In the genomic region with DNA sequence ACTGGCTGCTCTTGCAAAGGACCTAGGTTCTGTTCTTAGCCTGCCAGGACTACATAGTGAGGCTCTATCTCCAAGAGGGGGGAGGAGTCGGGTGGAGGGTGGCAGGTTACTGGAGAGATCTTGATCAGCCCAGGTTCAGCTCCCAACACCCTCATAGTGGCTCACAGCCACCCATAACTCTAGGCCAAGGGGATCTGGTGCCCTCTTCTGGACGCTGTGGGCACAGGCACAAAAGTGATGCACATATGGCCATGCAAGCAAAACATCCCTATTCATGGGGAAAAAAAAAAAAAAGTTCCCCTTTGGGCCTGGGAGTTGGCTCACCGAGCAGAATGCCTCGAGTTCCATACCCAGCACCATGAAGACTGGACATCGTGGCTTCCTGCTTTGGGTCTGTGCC, we compare ENCODE assay signal across 9 mouse cellular contexts. TPM values are rescaled to one million over a fixed set of nuclear protein-coding genes. Genes with fewer than 3 reads are reported as not detected.
DNase-seq lines count a peak whose midpoint lies in the region; ATAC-seq and TF ChIP-seq lines count a peak whose summit lies in the region.
"Had no signal": no experiment of that assay in that cellular context is flagged by ENCODE, and none has a peak within 500 bp of the region (broad histone marks: within the 10 kb centered on the region; RNA-seq: fewer than 3 reads in every experiment).

No protein-coding gene starts in this region.

- peaks cover 22% of the 10 kb centered on the region for H3K36me3 ChIP-seq in intestine, postnatal 0 days (ENCODE audit: control insufficient read depth, insufficient read depth)
- peaks cover 13% of the 10 kb centered on the region for H3K36me3 ChIP-seq in intestine, embryonic 15.5 days
- H3K36me3 ChIP-seq in CH12.LX (replicated peaks in 1 of 2; ENCODE audit: control insufficient read depth in 1 of 2, insufficient read depth in 1 of 2, low read length in 1 of 2): peaks cover 20 to 28% of the 10 kb centered on the region in 2 experiments

- no peaks in the 10 kb centered on the region for H3K9me3 ChIP-seq in intestine, postnatal 0 days (ENCODE audit: control insufficient read depth)
- H3K9me3 ChIP-seq in intestine, embryonic 15.5 days: no peaks in the 10 kb centered on the region
- H3K9me3 ChIP-seq in CH12.LX (replicated peaks; ENCODE audit: low read length): peaks cover 3% of the 10 kb centered on the region
- H3K9me3 ChIP-seq: lung, embryonic 15.5 days had no signal

- TF ChIP-seq RAD21 in CH12.LX (IDR thresholded peaks at IDR 0.05; ENCODE audit: low read depth, low read length): peak; percentile 49

- H3K4me1 ChIP-seq in intestine, postnatal 0 days (replicated peaks; ENCODE audit: control insufficient read depth, insufficient read depth, low read length): 0 out of 2 replicates have a peak, but pooled peaks cover 5% of the 10 kb centered on the region
- H3K4me1 ChIP-seq in intestine, embryonic 15.5 days (replicated peaks): peaks cover 16% of the 10 kb centered on the region
- H3K4me1 ChIP-seq in CH12.LX (ENCODE audit: control insufficient read depth in 1 of 2, insufficient read depth in 2 of 2): peaks cover 3 to 18% of the 10 kb centered on the region in 2 experiments

- H3K79me2 ChIP-seq in CH12.LX (replicated peaks; ENCODE audit: control insufficient read depth, extremely low read depth, insufficient read depth, poor library complexity, severe bottlenecking): peaks cover 19% of the 10 kb centered on the region

- no peak overlapping the region for H3K27ac ChIP-seq in intestine, postnatal 0 days (ENCODE audit: low read depth, low read length)
- H3K27ac ChIP-seq in intestine, embryonic 15.5 days: no peak overlapping the region
- no peak overlapping the region for H3K27ac ChIP-seq in CH12.LX (ENCODE audit: insufficient read depth, low read depth)
- H3K27ac ChIP-seq: lung, embryonic 15.5 days had no signal

- no peak overlapping the region for H3K4me3 ChIP-seq in intestine, postnatal 0 days (ENCODE audit: low read depth, low read length)
- H3K4me3 ChIP-seq in intestine, embryonic 15.5 days (replicated peaks): no peak overlapping the region
- H3K4me3 ChIP-seq in CH12.LX (replicated peaks in 1 of 3; ENCODE audit: low read depth in 2 of 3, low read length in 2 of 3, poor library complexity in 1 of 3): no peak overlapping the region

- H3K27me3 ChIP-seq in intestine, postnatal 0 days (replicated peaks; ENCODE audit: control insufficient read depth, insufficient read depth, low read length): no peaks in the 10 kb centered on the region
- no peaks in the 10 kb centered on the region for H3K27me3 ChIP-seq in intestine, embryonic 15.5 days (replicated peaks)
- peaks cover 39% of the 10 kb centered on the region for H3K27me3 ChIP-seq in CH12.LX (replicated peaks)
- H3K27me3 ChIP-seq: lung, embryonic 15.5 days had no signal

- H3K4me2 ChIP-seq in intestine, postnatal 0 days (replicated peaks; ENCODE audit: low read depth): no peak overlapping the region
- no peak overlapping the region for H3K4me2 ChIP-seq in intestine, embryonic 15.5 days (replicated peaks)
- H3K4me2 ChIP-seq in CH12.LX (ENCODE audit: insufficient read depth, low read depth, poor library complexity, severe bottlenecking): no peak overlapping the region
- H3K4me2 ChIP-seq: lung, embryonic 15.5 days had no signal

- no peak for ATAC-seq in intestine, postnatal 0 days
- no peak for ATAC-seq in intestine, embryonic 15.5 days

- DNase-seq in CH12.LX (ENCODE audit: extremely low read depth): peak; percentile 57
- DNase-seq in adrenal gland, postnatal 14 days: peak; percentile 64
- DNase-seq in lung, postnatal 4 days: peak; percentile 50 to 65
- no peak for DNase-seq in right cerebral cortex, adult 2 months (ENCODE audit: low spot score in 2 of 2)
- DNase-seq in heart, adult 8-10 months (ENCODE audit: low spot score): no peak
- DNase-seq in Muller cell, postnatal 12 days (ENCODE audit: inconsistent ontology term): no peak

- H3K9ac ChIP-seq in intestine, postnatal 0 days (ENCODE audit: low read depth, low read length): no peak overlapping the region
- H3K9ac ChIP-seq in intestine, embryonic 15.5 days: no peak overlapping the region
- H3K9ac ChIP-seq in CH12.LX (ENCODE audit: insufficient read depth, low read depth): no peak overlapping the region
- H3K9ac ChIP-seq: lung, embryonic 15.5 days had no signal

- WGBS in intestine, postnatal 0 days: 49% methylated on average over 5 of the region's 5 CpGs
- 43% methylated on average over 5 of the region's 5 CpGs for WGBS in intestine, embryonic 15.5 days

- no peak for TF ChIP-seq POLR2A in CH12.LX (IDR thresholded peaks at IDR 0.05; ENCODE audit: low read depth, low read length)

- dilution Hi-C loops in CH12.LX (cut with MboI; ENCODE audit: extremely low pct_ligation_motif_present, extremely low pct_unique_long_range_greater_than_20kb, low sequenced_read_pairs): no loop called here

- TF ChIP-seq CTCF in intestine, postnatal 0 days (IDR thresholded peaks at IDR 0.05; ENCODE audit: low read depth): peak; percentile 73
- TF ChIP-seq CTCF in CH12.LX (conservative IDR thresholded peaks at IDR 0.05 in 1 of 2, IDR thresholded peaks at IDR 0.05 in 1 of 2; ENCODE audit: low read depth in 2 of 2, low read length in 2 of 2): peak; percentile 35 to 63; a peak in 3 of 4 replicates

- in situ Hi-C loops in CH12.LX (cut with MboI; ENCODE audit: low pct_ligation_motif_present, low pct_unique_long_range_greater_than_20kb, low sequenced_read_pairs): loop anchor here (5.0 kb wide), 1 partner anchor 103 kb away; no protein-coding TSS in a partner anchor

- no peak for TF ChIP-seq EP300 in CH12.LX (IDR thresholded peaks at IDR 0.05; ENCODE audit: low read length)

TF ChIP-seq in CH12.LX, 34 proteins besides CTCF, POLR2A, EP300 and RAD21:
- peak; percentile 46 for TF ChIP-seq ZNF384 (IDR thresholded peaks at IDR 0.05; ENCODE audit: low read depth, low read length)
- TF ChIP-seq SMC3 (IDR thresholded peaks at IDR 0.05; ENCODE audit: low read depth, low read length): peak; percentile 56
- TF ChIP-seq NRF1 (IDR thresholded peaks at IDR 0.05; ENCODE audit: low read depth, low read length): no peak

RNA-seq across cellular contexts. Expression of gene Asb6, which starts 0.8 kb away (rescaled TPM):
- polyA plus RNA-seq in intestine, postnatal 0 days (2015; fragmentation: Nextera tagmentation; extraction: Ambion mirVana): 12.9 and 13.0 TPM in 2 replicates
- 22.4 and 23.3 TPM in 2 replicates for polyA plus RNA-seq in intestine, embryonic 15.5 days (2015; fragmentation: Nextera tagmentation; extraction: Ambion mirVana)
- total RNA-seq in CH12.LX (2012; rRNA removed): 23.7 and 31.4 TPM in 2 replicates
- total RNA-seq in CH12.LX (2014; rRNA removed): 21.9 and 22.6 TPM in 2 replicates
- 30.0 and 31.1 TPM in 2 replicates for polyA plus RNA-seq in CH12.LX (2012; ENCODE audit: insufficient read length, low read depth)
- total RNA-seq in adrenal gland, postnatal 14 days (2021): 22.3 and 25.8 TPM in 2 replicates
- total RNA-seq in heart, adult 8-10 months (2022): 10 to 100 TPM in 1 of 4 experiments, 1 to 10 TPM in 3; 8.4 to 11.3 (median 8.7) TPM

RNA-seq across cellular contexts. Expression of gene Prrx2, which starts 5.5 kb away (rescaled TPM):
- 0.64 and 0.74 TPM in 2 replicates for polyA plus RNA-seq in intestine, postnatal 0 days (2015; fragmentation: Nextera tagmentation; extraction: Ambion mirVana)
- 2.5 and 4.3 TPM in 2 replicates for polyA plus RNA-seq in intestine, embryonic 15.5 days (2015; fragmentation: Nextera tagmentation; extraction: Ambion mirVana)
- total RNA-seq in CH12.LX (2012; rRNA removed) (not detected in 2 replicates), CH12.LX (2014; rRNA removed) (not detected in 2 replicates)
- polyA plus RNA-seq in CH12.LX (2012; ENCODE audit: insufficient read length, low read depth): not detected in 2 replicates
- total RNA-seq in adrenal gland, postnatal 14 days (2021): 1.6 and 2.4 TPM in 2 replicates
- under 1 TPM; 0.28 to 1.00 (median 0.73) TPM for total RNA-seq in heart, adult 8-10 months (2022)

RNA-seq across cellular contexts. Expression of gene Ntmt1, which starts 21.7 kb away (rescaled TPM):
- polyA plus RNA-seq in intestine, postnatal 0 days (2015; fragmentation: Nextera tagmentation; extraction: Ambion mirVana): 45.3 and 50.5 TPM in 2 replicates
- polyA plus RNA-seq in intestine, embryonic 15.5 days (2015; fragmentation: Nextera tagmentation; extraction: Ambion mirVana): 84.5 and 85.4 TPM in 2 replicates
- total RNA-seq in CH12.LX (2012; rRNA removed) (66.1 and 71.4 TPM in 2 replicates), CH12.LX (2014; rRNA removed) (50.4 and 51.4 TPM in 2 replicates)
- polyA plus RNA-seq in CH12.LX (2012; ENCODE audit: insufficient read length, low read depth): 43.3 and 47.9 TPM in 2 replicates
- total RNA-seq in adrenal gland, postnatal 14 days (2021): 32.3 and 37.7 TPM in 2 replicates
- 10 to 100 TPM; 23.8 to 27.7 (median 25.3) TPM for total RNA-seq in heart, adult 8-10 months (2022)

RNA-seq across cellular contexts. Expression of gene 1700001O22Rik, which starts 25.9 kb away (rescaled TPM):
- 0.58 and 0.60 TPM in 2 replicates for polyA plus RNA-seq in intestine, postnatal 0 days (2015; fragmentation: Nextera tagmentation; extraction: Ambion mirVana)
- polyA plus RNA-seq in intestine, embryonic 15.5 days (2015; fragmentation: Nextera tagmentation; extraction: Ambion mirVana): 1.1 and 1.8 TPM in 2 replicates
- total RNA-seq in CH12.LX (2012; rRNA removed) (not detected in 2 replicates), CH12.LX (2014; rRNA removed) (not detected in 2 replicates)
- not detected in 2 replicates for polyA plus RNA-seq in CH12.LX (2012; ENCODE audit: insufficient read length, low read depth)
- 0.98 and 2.0 TPM in 2 replicates for total RNA-seq in adrenal gland, postnatal 14 days (2021)
- 1 to 10 TPM in 1 of 4 experiments, under 1 TPM in 3; 0.24 to 1.2 (median 0.55) TPM for total RNA-seq in heart, adult 8-10 months (2022)

Comparison
In these comparisons a context has a peak if more than half of its experiments do, and no peak if none do; other contexts are left out.
1. DNase-seq: peak in CH12.LX (single experiment), adrenal gland, postnatal 14 days (single experiment) and lung, postnatal 4 days (2 of 2); none in right cerebral cortex, adult 2 months (0 of 2), heart, adult 8-10 months (single experiment) and Muller cell, postnatal 12 days (single experiment).